Mouse (Mus musculus) kidney, embryonic 14.5 days (tissue): ENCODE data around the gene Atad5. TPM values are rescaled to one million over a fixed set of nuclear protein-coding genes. Genes with fewer than 3 reads are reported as not detected.

Experiments used
- ATAC-seq: fragments of 200-750 bp; cut with Nextera tagmentation; 2 replicates; pipeline ENCODE4 v1.8.0; 2017; ENCODE audit warnings: moderate number of reproducible peaks, mild to moderate bottlenecking, moderate TSS enrichment, moderate library complexity; ENCODE audit not compliant: low FRiP score, low TSS enrichment
- H3K27ac ChIP-seq: fragments of 300-500 bp; sonication (generic); 2 replicates; pipeline ENCODE4 v1.5.1; 2014; ENCODE audit warnings: low read depth, mild to moderate bottlenecking, low read length, moderate library complexity, mixed read lengths
- H3K27me3 ChIP-seq: fragments of 300-500 bp; sonication (generic); 2 replicates; pipeline ENCODE4 v1.6.1; 2014; ENCODE audit warnings: mild to moderate bottlenecking, low read length; ENCODE audit not compliant: control insufficient read depth, insufficient read depth
- H3K36me3 ChIP-seq: fragments of 300-500 bp; sonication (generic); 2 replicates; pipeline ENCODE4 v1.6.1; 2014; ENCODE audit warnings: low read length, mixed read lengths; ENCODE audit not compliant: control insufficient read depth, insufficient read depth
- H3K4me1 ChIP-seq: fragments of 300-500 bp; sonication (generic); 2 replicates; pipeline ENCODE4 v1.6.1; 2014; ENCODE audit warnings: low read length, mixed read lengths; ENCODE audit not compliant: control insufficient read depth, insufficient read depth
- H3K4me2 ChIP-seq: fragments of 300-500 bp; sonication (generic); replicated peaks from 2 replicates; pipeline ENCODE4 v1.6.1; 2014; ENCODE audit warnings: low read depth, mild to moderate bottlenecking, low read length
- H3K4me3 ChIP-seq: fragments of 300-500 bp; sonication (generic); 2 replicates; pipeline ENCODE4 v1.5.1; 2014; ENCODE audit warnings: mild to moderate bottlenecking, low read length
- H3K9ac ChIP-seq: fragments of 300-500 bp; sonication (generic); 2 replicates; pipeline ENCODE4 v1.6.1; 2014; ENCODE audit warnings: low read depth, mild to moderate bottlenecking, low read length, moderate library complexity
- H3K9me3 ChIP-seq: fragments of 300-500 bp; sonication (generic); 2 replicates; pipeline ENCODE4 v1.6.1; 2016; ENCODE audit warnings: low read length; ENCODE audit not compliant: control insufficient read depth
- WGBS: fragments of 180-500 bp; shearing (Covaris S2); extraction: QIAGEN DNeasy Blood & Tissue Kit; methylation state at CpG from one replicate; pipeline ENCODE4 v1.1.7; 2014; 5-methylcytosine and 5-hydroxymethylcytosine counted together
- polyA plus RNA-seq: library from polyadenylated mRNA; unstranded; fragments of >200 nt; fragmentation: Nextera tagmentation; extraction: Ambion mirVana; gene quantifications from 2 replicates; pipeline ENCODE4 v1.2.1, GENCODE M21; 2014

The Atad5 gene
- polyA plus RNA-seq: 12.3 and 15.8 TPM in 2 replicates

- no peaks in the 10 kb centered on the region for H3K27me3 ChIP-seq
- H3K4me2 ChIP-seq: peak within 1 kb of the TSS; percentile 81
- H3K4me3 ChIP-seq: peak within 1 kb of the TSS; percentile 99
- H3K36me3 ChIP-seq: peaks cover 2% of the 10 kb centered on the region; the same call in 1 of the 2 replicates
- peak within 1 kb of the TSS; percentile 96 for H3K9ac ChIP-seq
- H3K4me1 ChIP-seq: no peaks in the 10 kb centered on the region
- ATAC-seq: peak; percentile 58
- H3K27ac ChIP-seq: peak within 1 kb of the TSS; percentile 55; the same call in 1 of the 2 replicates
- WGBS: 6% methylated on average over 57 of the region's 57 CpGs
- H3K9me3 ChIP-seq: no peaks in the 10 kb centered on the region
Observed at GRCm38 (mm10) chr11:80088917-80089816, at the start of gene Atad5. Atad5 (plus strand) TSS chr11:80089400.

- H3K27ac ChIP-seq: no peak overlapping the region
- WGBS: 60% methylated on average over 10 of the region's 10 CpGs
- H3K36me3 ChIP-seq: peaks cover 8% of the 10 kb centered on the region; the same call in 1 of the 2 replicates
- H3K4me1 ChIP-seq: no peaks in the 10 kb centered on the region
- no peaks in the 10 kb centered on the region for H3K27me3 ChIP-seq
- no peak overlapping the region for H3K4me3 ChIP-seq
- no peak overlapping the region for H3K9ac ChIP-seq
- no peak for ATAC-seq
- no peaks in the 10 kb centered on the region for H3K9me3 ChIP-seq
- H3K4me2 ChIP-seq: no peak overlapping the region
Observed at GRCm38 (mm10) chr11:80042615-80043418, 46.4 kb upstream of the Atad5 start.

- Histone ChIP-seq H3K27ac (no peak overlapping the region), H3K4me3 (no peak overlapping the region), H3K4me2 (no peak overlapping the region), H3K27me3 (no peaks in the 10 kb centered on the region), H3K4me1 (no peaks in the 10 kb centered on the region), H3K36me3 (peaks cover 13% of the 10 kb centered on the region), H3K9ac (no peak overlapping the region), H3K9me3 (no peaks in the 10 kb centered on the region)
- WGBS: 89% methylated on average over 8 of the region's 8 CpGs
- no peak for ATAC-seq
Observed at GRCm38 (mm10) chr11:80043419-80043817, 45.8 kb upstream of the Atad5 start.

- ATAC-seq: no peak
- no peak overlapping the region for H3K4me2 ChIP-seq
- peaks cover 15% of the 10 kb centered on the region for H3K36me3 ChIP-seq
- no peak overlapping the region for H3K4me3 ChIP-seq
- 59% methylated on average over 7 of the region's 7 CpGs for WGBS
- H3K27ac ChIP-seq: no peak overlapping the region
- H3K9ac ChIP-seq: no peak overlapping the region
- no peaks in the 10 kb centered on the region for H3K9me3 ChIP-seq
- no peaks in the 10 kb centered on the region for H3K4me1 ChIP-seq
- H3K27me3 ChIP-seq: no peaks in the 10 kb centered on the region
Observed at GRCm38 (mm10) chr11:80046856-80047255, 42.3 kb upstream of the Atad5 start.

- no peaks in the 10 kb centered on the region for H3K9me3 ChIP-seq
- no peak overlapping the region for H3K4me2 ChIP-seq
- peaks cover 37% of the 10 kb centered on the region for H3K36me3 ChIP-seq
- no peak overlapping the region for H3K9ac ChIP-seq
- peak; percentile 71; the same call in 1 of the 2 replicates for ATAC-seq
- peaks cover 9% of the 10 kb centered on the region for H3K4me1 ChIP-seq
- no peak overlapping the region for H3K27ac ChIP-seq
- WGBS: 15% methylated on average over 2 of the region's 2 CpGs
- no peaks in the 10 kb centered on the region for H3K27me3 ChIP-seq
- H3K4me3 ChIP-seq: no peak overlapping the region
Observed at GRCm38 (mm10) chr11:80050088-80050487, 39.1 kb upstream of the Atad5 start.

GRCm38 (mm10) chr11:80052456-80052855 is 36.7 kb upstream of the Atad5 start:
- Histone ChIP-seq H3K4me1 (peaks cover 9% of the 10 kb centered on the region), H3K4me3 (no peak overlapping the region), H3K36me3 (peaks cover 49% of the 10 kb centered on the region), H3K4me2 (no peak overlapping the region), H3K27ac (no peak overlapping the region; the same call in 1 of the 2 replicates), H3K9me3 (no peaks in the 10 kb centered on the region), H3K27me3 (no peaks in the 10 kb centered on the region), H3K9ac (no peak overlapping the region)
- ATAC-seq: 0 out of 2 replicates have a peak, but pooled peaks have one; percentile 8
- 30% methylated on average over 7 of the region's 7 CpGs for WGBS

GRCm38 (mm10) chr11:80053171-80053570 is 36.0 kb upstream of the Atad5 start:
- peaks cover 52% of the 10 kb centered on the region for H3K36me3 ChIP-seq
- H3K27me3 ChIP-seq: no peaks in the 10 kb centered on the region
- H3K4me2 ChIP-seq: no peak overlapping the region
- ATAC-seq: no peak
- no peak overlapping the region for H3K9ac ChIP-seq
- H3K27ac ChIP-seq: no peak overlapping the region; the same call in 1 of the 2 replicates
- 64% methylated on average over 5 of the region's 5 CpGs for WGBS
- no peak overlapping the region for H3K4me3 ChIP-seq
- no peaks in the 10 kb centered on the region for H3K9me3 ChIP-seq
- peaks cover 9% of the 10 kb centered on the region for H3K4me1 ChIP-seq

- peaks cover 58% of the 10 kb centered on the region for H3K36me3 ChIP-seq
- H3K4me2 ChIP-seq: no peak overlapping the region
- H3K27ac ChIP-seq: no peak overlapping the region
- no peak overlapping the region for H3K9ac ChIP-seq
- 64% methylated on average over 4 of the region's 4 CpGs for WGBS
- H3K4me1 ChIP-seq: peaks cover 9% of the 10 kb centered on the region
- no peaks in the 10 kb centered on the region for H3K9me3 ChIP-seq
- ATAC-seq: no peak
- no peaks in the 10 kb centered on the region for H3K27me3 ChIP-seq
- H3K4me3 ChIP-seq: no peak overlapping the region
Observed at GRCm38 (mm10) chr11:80054659-80055058, 34.5 kb upstream of the Atad5 start.
